Mouse (Mus musculus) spleen, adult 2 months (tissue): Measurements from ENCODE around the gene Edar.

ENCODE experiments used
- CTCF ChIP-seq: fragments of 200-500 bp; IDR thresholded peaks from 2 replicates; pipeline ENCODE4 v1.5.1; 2011; ENCODE audit warnings: mild to moderate bottlenecking, inconsistent platforms; ENCODE audit not compliant: insufficient read depth, insufficient read length, insufficient replicate concordance; ENCODE audit errors: extremely low read depth
- POLR2A ChIP-seq: fragments of 200-500 bp; IDR thresholded peaks from 2 replicates; pipeline ENCODE4 v1.6.1; 2011; ENCODE audit warnings: low read depth, low read length, inconsistent platforms

- TF ChIP-seq CTCF (no peak), POLR2A (no peak)
These were observed 114.9 kb downstream of the Edar start for GRCm38 (mm10) chr10:58560521-58560920.
